Mouse (Mus musculus): ENCODE results near the gene Tomm22. TPM values are rescaled to one million over a fixed set of nuclear protein-coding genes. Genes with fewer than 3 reads are reported as not detected.

The Tomm22 gene
- polyA plus RNA-seq, 1 experiment from 2014 or later = 327 TPM

DNA sequence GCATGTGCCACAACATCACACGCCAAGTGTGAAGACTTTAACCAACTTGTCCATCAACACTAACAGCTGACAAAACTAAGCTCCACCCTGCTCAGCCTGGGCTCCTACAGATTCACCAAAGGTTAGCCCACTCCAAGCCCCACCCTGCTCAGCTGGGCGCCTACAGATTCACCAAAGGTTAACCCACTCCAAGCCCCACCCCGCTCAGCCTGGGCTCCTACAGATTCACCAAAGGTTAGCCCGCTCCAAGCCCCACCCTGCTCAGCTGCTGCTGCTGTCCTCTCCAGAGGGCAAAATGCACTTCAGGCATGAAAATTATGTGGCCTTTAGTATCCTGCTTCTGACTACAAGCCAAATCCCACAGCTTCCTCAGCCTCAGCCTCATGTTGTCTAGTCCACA lies 11.3 kb downstream of the Tomm22 start:
- Histone ChIP-seq H3K4me2 (no peak overlapping the region), H3K4me1 (ENCODE audit: control insufficient read depth, insufficient read depth, low read length) (peaks cover 18% of the 10 kb centered on the region), H3K4me3 (ENCODE audit: low read depth, low read length) (no peak overlapping the region), H3K9ac (ENCODE audit: low read length) (no peak overlapping the region), H3K36me3 (ENCODE audit: control insufficient read depth, insufficient read depth, low read length) (no peaks in the 10 kb centered on the region), H3K9me3 (ENCODE audit: control insufficient read depth, low read length) (no peaks in the 10 kb centered on the region), H3K27ac (ENCODE audit: low read depth, low read length) (no peak overlapping the region), H3K27me3 (ENCODE audit: control insufficient read depth, insufficient read depth, low read length) (no peaks in the 10 kb centered on the region)
- DNase-seq (ENCODE audit: low spot score, missing footprints) = no peak
- 85% methylated on average over 4 of the region's 4 CpGs for WGBS
- ATAC-seq (ENCODE audit: low FRiP score) = no peak

DNA sequence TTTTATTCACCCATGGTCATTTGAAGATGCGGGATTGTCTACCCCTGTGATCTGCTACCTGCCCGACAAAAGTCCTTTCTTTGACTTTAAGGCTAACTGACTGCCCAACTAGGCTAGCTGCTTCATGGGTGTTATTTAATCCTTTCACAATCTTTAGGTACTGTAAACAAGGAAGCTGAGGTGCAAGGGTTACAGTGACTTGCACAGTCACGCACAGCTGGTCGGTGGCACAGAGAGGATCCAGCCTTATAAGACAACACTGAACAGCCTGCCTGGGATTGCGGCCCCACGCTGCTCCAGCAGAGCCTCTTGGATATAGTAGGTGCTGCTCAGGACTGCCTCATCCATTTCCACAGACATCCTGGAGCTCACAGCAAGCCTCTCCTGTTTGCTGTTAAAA lies 12.5 kb downstream of the Tomm22 start:
- Histone ChIP-seq H3K9me3 (ENCODE audit: control insufficient read depth, low read length) (no peaks in the 10 kb centered on the region), H3K36me3 (ENCODE audit: control insufficient read depth, insufficient read depth, low read length) (no peaks in the 10 kb centered on the region), H3K4me3 (ENCODE audit: low read depth, low read length) (no peak overlapping the region), H3K4me2 (no peak overlapping the region), H3K9ac (ENCODE audit: low read length) (no peak overlapping the region), H3K27me3 (ENCODE audit: control insufficient read depth, insufficient read depth, low read length) (no peaks in the 10 kb centered on the region), H3K4me1 (ENCODE audit: control insufficient read depth, insufficient read depth, low read length) (peaks cover 18% of the 10 kb centered on the region), H3K27ac (ENCODE audit: low read depth, low read length) (no peak overlapping the region)
- no peak for ATAC-seq (ENCODE audit: low FRiP score)
- DNase-seq (ENCODE audit: low spot score, missing footprints) = no peak
- 87% methylated on average over 6 of the region's 6 CpGs for WGBS

- Histone ChIP-seq H3K4me1 (ENCODE audit: control insufficient read depth, insufficient read depth, low read length) (peaks cover 21% of the 10 kb centered on the region), H3K4me3 (ENCODE audit: low read depth, low read length) (no peak overlapping the region), H3K9ac (ENCODE audit: low read length) (peak overlapping the region; percentile 12; the same call in 1 of the 2 replicates), H3K4me2 (no peak overlapping the region), H3K27me3 (ENCODE audit: control insufficient read depth, insufficient read depth, low read length) (no peaks in the 10 kb centered on the region), H3K36me3 (ENCODE audit: control insufficient read depth, insufficient read depth, low read length) (no peaks in the 10 kb centered on the region), H3K27ac (ENCODE audit: low read depth, low read length) (no peak overlapping the region), H3K9me3 (ENCODE audit: control insufficient read depth, low read length) (no peaks in the 10 kb centered on the region)
- 78% methylated on average over 19 of the region's 19 CpGs for WGBS
- DNase-seq (ENCODE audit: low spot score, missing footprints) = no peak
- no peak for ATAC-seq (ENCODE audit: low FRiP score)
Observed at GRCm38 (mm10) chr15:79683707-79684465, 13.2 kb downstream of the Tomm22 start.

DNA sequence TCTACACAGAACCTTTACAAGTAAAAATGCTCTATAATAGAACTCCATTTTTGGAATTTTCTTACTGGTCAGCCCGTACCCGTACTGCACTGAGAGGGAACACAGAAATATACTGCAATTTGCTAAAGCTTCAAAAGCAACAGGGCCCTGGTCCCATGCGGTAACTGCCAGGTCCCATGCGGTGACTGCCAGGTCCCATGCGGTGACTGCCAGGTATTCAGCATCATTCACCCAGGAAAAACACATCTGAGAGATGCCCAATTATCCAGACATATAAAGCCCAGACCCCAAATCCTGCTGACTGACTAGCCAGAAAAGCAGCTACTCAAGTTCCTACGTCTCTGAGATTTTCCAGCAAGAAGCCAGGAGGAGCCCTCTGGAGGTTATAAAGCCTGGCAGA lies 14.0 kb downstream of the Tomm22 start:
- peaks cover 23% of the 10 kb centered on the region for H3K4me1 ChIP-seq (ENCODE audit: control insufficient read depth, insufficient read depth, low read length)
- no peak overlapping the region for H3K27ac ChIP-seq (ENCODE audit: low read depth, low read length)
- no peak overlapping the region for H3K4me3 ChIP-seq (ENCODE audit: low read depth, low read length)
- no peaks in the 10 kb centered on the region for H3K36me3 ChIP-seq (ENCODE audit: control insufficient read depth, insufficient read depth, low read length)
- WGBS = 92% methylated on average over 6 of the region's 6 CpGs
- ATAC-seq (ENCODE audit: low FRiP score) (no peak), DNase-seq (ENCODE audit: low spot score, missing footprints) (no peak)
- no peaks in the 10 kb centered on the region for H3K9me3 ChIP-seq (ENCODE audit: control insufficient read depth, low read length)
- no peaks in the 10 kb centered on the region for H3K27me3 ChIP-seq (ENCODE audit: control insufficient read depth, insufficient read depth, low read length)
- H3K9ac ChIP-seq (ENCODE audit: low read length) = peak overlapping the region; percentile 2; the same call in 1 of the 2 replicates
- peak overlapping the region; percentile 66; the same call in 1 of the 2 replicates for H3K4me2 ChIP-seq

- H3K4me3 ChIP-seq (ENCODE audit: low read depth, low read length) = peak overlapping the region; percentile 79; the same call in 1 of the 2 replicates
- WGBS = 62% methylated on average over 6 of the region's 6 CpGs
Observed at GRCm38 (mm10) chr15:79685141-79685641, 14.5 kb downstream of the Tomm22 start.

DNA sequence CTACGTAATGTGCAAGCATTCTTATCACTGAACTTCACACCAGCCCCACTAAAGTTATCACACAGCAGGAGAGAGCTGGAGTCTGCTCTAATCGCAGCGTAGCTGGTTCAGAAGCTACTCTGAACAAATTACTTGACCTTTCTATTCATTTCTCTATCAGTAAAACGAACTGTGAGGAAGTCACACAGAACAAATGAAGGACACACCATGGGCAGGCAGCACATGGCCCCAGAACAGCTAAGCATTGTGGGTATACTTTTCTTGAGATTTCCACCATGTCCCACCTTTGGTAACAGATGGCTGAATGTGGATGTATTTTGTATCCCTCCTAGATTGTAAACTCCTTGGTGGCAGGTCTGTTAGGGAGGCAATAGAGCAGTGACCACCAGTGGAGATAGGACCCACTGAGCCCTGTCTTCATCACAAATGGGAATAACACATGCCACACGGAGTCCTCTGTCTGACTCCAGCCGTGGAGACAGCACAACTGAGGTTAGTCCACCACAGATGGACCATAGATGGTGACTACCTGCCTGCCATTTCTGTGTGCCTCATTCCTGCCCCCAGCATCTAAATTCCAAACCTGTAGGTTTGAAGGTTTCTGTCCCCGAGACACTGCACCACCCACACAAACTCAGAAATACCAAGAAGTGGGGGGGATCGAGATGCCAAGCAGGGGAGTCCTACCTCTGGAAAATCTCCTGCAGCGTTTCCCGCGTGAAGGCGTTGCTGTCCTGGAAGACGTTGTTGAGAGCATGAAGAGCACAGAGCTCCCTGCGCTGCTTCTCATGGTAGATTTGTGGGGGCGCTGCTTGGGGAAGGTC lies 15.6 kb downstream of the Tomm22 start:
- Histone ChIP-seq H3K4me1 (ENCODE audit: control insufficient read depth, insufficient read depth, low read length) (peaks cover 27% of the 10 kb centered on the region), H3K36me3 (ENCODE audit: control insufficient read depth, insufficient read depth, low read length) (no peaks in the 10 kb centered on the region), H3K9me3 (ENCODE audit: control insufficient read depth, low read length) (no peaks in the 10 kb centered on the region), H3K9ac (ENCODE audit: low read length) (peak overlapping the region; percentile 84), H3K27me3 (ENCODE audit: control insufficient read depth, insufficient read depth, low read length) (no peaks in the 10 kb centered on the region), H3K4me2 (peak overlapping the region; percentile 66), H3K4me3 (ENCODE audit: low read depth, low read length) (peak overlapping the region; percentile 79), H3K27ac (ENCODE audit: low read depth, low read length) (no peak overlapping the region)
- ATAC-seq (ENCODE audit: low FRiP score) (no peak), DNase-seq (ENCODE audit: low spot score, missing footprints) (no peak)
- WGBS = 22% methylated on average over 15 of the region's 15 CpGs

More at GRCm38 (mm10) chr15:79685141-79685641, 14.5 kb downstream of the Tomm22 start:
- peak overlapping the region; percentile 84; the same call in 1 of the 2 replicates for H3K9ac ChIP-seq (ENCODE audit: low read length)
- DNase-seq (ENCODE audit: low spot score, missing footprints) = no peak
- H3K27ac ChIP-seq (ENCODE audit: low read depth, low read length) = no peak overlapping the region
- peaks cover 27% of the 10 kb centered on the region for H3K4me1 ChIP-seq (ENCODE audit: control insufficient read depth, insufficient read depth, low read length)
- H3K27me3 ChIP-seq (ENCODE audit: control insufficient read depth, insufficient read depth, low read length) = no peaks in the 10 kb centered on the region
- ATAC-seq (ENCODE audit: low FRiP score) = no peak
- H3K36me3 ChIP-seq (ENCODE audit: control insufficient read depth, insufficient read depth, low read length) = no peaks in the 10 kb centered on the region
- H3K9me3 ChIP-seq (ENCODE audit: control insufficient read depth, low read length) = no peaks in the 10 kb centered on the region
- peak overlapping the region; percentile 66 for H3K4me2 ChIP-seq

DNA sequence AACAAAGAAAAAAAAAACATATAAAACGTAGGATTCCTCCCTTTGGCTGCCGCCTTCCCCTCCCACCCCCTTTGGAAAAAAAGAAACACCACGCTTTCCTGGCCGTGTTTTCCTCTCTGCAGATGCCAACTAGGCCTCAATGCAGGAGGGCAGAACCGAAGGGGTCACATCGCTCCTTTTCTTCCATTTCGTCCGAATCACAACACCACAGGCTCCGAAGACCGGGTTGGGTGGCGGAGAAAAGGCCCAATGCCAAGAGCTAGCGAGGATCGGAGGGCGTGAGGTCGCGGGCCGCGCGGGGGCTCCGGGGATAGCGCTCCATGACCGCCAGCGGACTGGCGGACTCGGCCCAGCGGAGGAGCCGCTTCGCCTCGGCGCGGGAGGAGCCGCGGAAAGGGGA lies 16.5 kb downstream of the Tomm22 start:
- DNase-seq (ENCODE audit: low spot score, missing footprints) (peak; percentile 96), ATAC-seq (ENCODE audit: low FRiP score) (no peak)
- Histone ChIP-seq H3K36me3 (ENCODE audit: control insufficient read depth, insufficient read depth, low read length) (no peaks in the 10 kb centered on the region), H3K9ac (ENCODE audit: low read length) (peak overlapping the region; percentile 84), H3K9me3 (ENCODE audit: control insufficient read depth, low read length) (no peaks in the 10 kb centered on the region), H3K4me3 (ENCODE audit: low read depth, low read length) (peak overlapping the region; percentile 79), H3K4me1 (ENCODE audit: control insufficient read depth, insufficient read depth, low read length) (peaks cover 36% of the 10 kb centered on the region), H3K27ac (ENCODE audit: low read depth, low read length) (peak overlapping the region; percentile 17; the same call in 1 of the 2 replicates), H3K27me3 (ENCODE audit: control insufficient read depth, insufficient read depth, low read length) (no peaks in the 10 kb centered on the region), H3K4me2 (peak overlapping the region; percentile 66)
- WGBS = 0% methylated on average over 29 of the region's 33 CpGs

DNA sequence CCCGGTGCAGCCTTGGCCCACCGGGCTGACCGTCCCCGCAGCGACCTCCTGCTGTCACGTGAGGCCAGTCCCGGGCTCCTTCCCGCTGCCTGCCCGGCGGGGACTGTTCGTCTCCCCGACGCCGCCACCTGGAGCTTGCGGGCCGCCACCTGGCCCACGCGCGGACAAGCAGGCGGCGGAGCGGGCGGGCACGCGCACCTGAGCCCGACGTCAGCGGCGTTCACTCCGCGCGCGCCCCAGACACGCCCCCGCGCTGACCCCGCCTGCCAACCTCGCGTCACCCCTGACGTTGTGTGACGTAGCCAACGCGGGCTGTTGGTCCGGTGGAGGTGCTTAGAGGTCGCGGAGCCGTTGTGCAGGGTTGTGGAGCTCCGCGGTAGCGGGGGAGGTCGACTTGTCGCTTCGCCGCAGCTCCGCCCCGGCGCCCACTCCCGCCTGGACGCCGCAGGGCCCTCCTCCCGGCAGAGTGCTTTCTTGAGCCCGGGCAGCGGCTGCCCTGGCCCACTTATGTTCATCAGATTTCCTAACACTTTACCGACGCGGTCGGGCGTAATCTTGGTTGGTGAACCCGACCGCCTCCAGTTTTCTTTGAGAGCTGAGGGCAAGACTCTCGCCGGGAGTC lies 17.1 kb downstream of the Tomm22 start, which contains the start of gene Josd1:
Gene Josd1 (minus strand): TSS at position 274 of the 622 bp plus-strand sequence.
- H3K36me3 ChIP-seq (ENCODE audit: control insufficient read depth, insufficient read depth, low read length) = no peaks in the 10 kb centered on the region
- DNase-seq (ENCODE audit: low spot score, missing footprints) (peak; percentile 100), ATAC-seq (ENCODE audit: low FRiP score) (peak; percentile 61)
- H3K9ac ChIP-seq (ENCODE audit: low read length) = peak within 1 kb of the TSS; percentile 84
- WGBS = under 1% methylated on average over 63 of the region's 72 CpGs
- H3K27me3 ChIP-seq (ENCODE audit: control insufficient read depth, insufficient read depth, low read length) = no peaks in the 10 kb centered on the region
- H3K4me1 ChIP-seq (ENCODE audit: control insufficient read depth, insufficient read depth, low read length) = peaks cover 40% of the 10 kb centered on the region
- peak within 1 kb of the TSS; percentile 85 for H3K27ac ChIP-seq (ENCODE audit: low read depth, low read length)
- H3K4me3 ChIP-seq (ENCODE audit: low read depth, low read length) = peak within 1 kb of the TSS; percentile 79
- H3K4me2 ChIP-seq = peak within 1 kb of the TSS; percentile 66
- H3K9me3 ChIP-seq (ENCODE audit: control insufficient read depth, low read length) = no peaks in the 10 kb centered on the region
